Mouse (Mus musculus) heart, embryonic 13.5 days (tissue): Measurements from ENCODE around the gene Hnf1a. TPM values are rescaled to one million over a fixed set of nuclear protein-coding genes. Genes with fewer than 3 reads are reported as not detected.

Experiments used
- ATAC-seq: fragments of 200-750 bp; cut with Nextera tagmentation; 2 replicates; pipeline ENCODE4 v1.8.0; 2017; ENCODE audit warnings: moderate TSS enrichment; ENCODE audit not compliant: insufficient number of reproducible peaks, low FRiP score, low TSS enrichment; ENCODE audit errors: extremely low read depth
- H3K27ac ChIP-seq: fragments of 300-500 bp; sonication (generic); replicated peaks from 2 replicates; pipeline ENCODE4 v1.5.1; 2015; ENCODE audit warnings: moderate library complexity, mild to moderate bottlenecking, inconsistent platforms
- H3K27me3 ChIP-seq: fragments of 300-500 bp; sonication (generic); replicated peaks from 2 replicates; pipeline ENCODE4 v1.6.1; 2015; ENCODE audit warnings: mild to moderate bottlenecking, inconsistent platforms
- H3K36me3 ChIP-seq: fragments of 300-500 bp; sonication (generic); 2 replicates; pipeline ENCODE4 v1.6.1; 2015; ENCODE audit warnings: mild to moderate bottlenecking, inconsistent platforms
- H3K4me1 ChIP-seq: fragments of 300-500 bp; sonication (generic); 2 replicates; pipeline ENCODE4 v1.6.1; 2015; ENCODE audit warnings: inconsistent platforms
- H3K4me2 ChIP-seq: fragments of 300-500 bp; sonication (generic); 2 replicates; pipeline ENCODE4 v1.6.1; 2015; ENCODE audit warnings: inconsistent platforms, mild to moderate bottlenecking, moderate library complexity
- H3K4me3 ChIP-seq: fragments of 300-500 bp; sonication (generic); 2 replicates; pipeline ENCODE4 v1.5.1; 2015; ENCODE audit warnings: moderate library complexity, mild to moderate bottlenecking, inconsistent platforms
- H3K9ac ChIP-seq: fragments of 300-500 bp; sonication (generic); 2 replicates; pipeline ENCODE4 v1.6.1; 2015; ENCODE audit warnings: inconsistent platforms, mild to moderate bottlenecking, moderate library complexity
- H3K9me3 ChIP-seq: fragments of 300-500 bp; sonication (generic); 2 replicates; pipeline ENCODE4 v1.6.1; 2016; ENCODE audit warnings: inconsistent platforms
- WGBS: fragments of 180-500 bp; shearing (Covaris S2); methylation state at CpG from one replicate; pipeline ENCODE4 v1.1.7; 2015; ENCODE audit warnings: mixed read lengths; 5-methylcytosine and 5-hydroxymethylcytosine counted together
- polyA plus RNA-seq: library from polyadenylated mRNA; unstranded; fragments of >200 nt; fragmentation: Nextera tagmentation; extraction: Ambion mirVana; gene quantifications from 2 replicates; pipeline ENCODE4 v1.2.1, GENCODE M21; 2015

Hnf1a gene
- polyA plus RNA-seq, 1 experiment from 2014 or later, result 0.17 TPM

GRCm38 (mm10) chr5:114964967-114965898 lies 5.7 kb downstream of the Hnf1a start:
- Histone ChIP-seq H3K4me3 (no peak overlapping the region), H3K36me3 (no peaks in the 10 kb centered on the region), H3K27ac (0 out of 2 replicates have a peak overlapping the region, but pooled peaks have one; percentile 17), H3K4me2 (peak overlapping the region; percentile 22), H3K9ac (no peak overlapping the region), H3K9me3 (no peaks in the 10 kb centered on the region), H3K27me3 (peaks cover 43% of the 10 kb centered on the region), H3K4me1 (peaks cover 30% of the 10 kb centered on the region)
- ATAC-seq, result no peak
- 53% methylated on average over 17 of the region's 17 CpGs for WGBS

- H3K4me3 ChIP-seq, result no peak overlapping the region
- no peak for ATAC-seq
- no peaks in the 10 kb centered on the region for H3K9me3 ChIP-seq
- 40% methylated on average over 7 of the region's 7 CpGs for WGBS
- no peak overlapping the region; the same call in 1 of the 2 replicates for H3K9ac ChIP-seq
- H3K4me1 ChIP-seq, result peaks cover 30% of the 10 kb centered on the region
- H3K4me2 ChIP-seq, result peak overlapping the region; percentile 22
- H3K36me3 ChIP-seq, result no peaks in the 10 kb centered on the region
- H3K27ac ChIP-seq, result 0 out of 2 replicates have a peak overlapping the region, but pooled peaks have one; percentile 1
- H3K27me3 ChIP-seq, result peaks cover 36% of the 10 kb centered on the region
These were observed 6.5 kb downstream of the Hnf1a start for GRCm38 (mm10) chr5:114964315-114964966.

DNA sequence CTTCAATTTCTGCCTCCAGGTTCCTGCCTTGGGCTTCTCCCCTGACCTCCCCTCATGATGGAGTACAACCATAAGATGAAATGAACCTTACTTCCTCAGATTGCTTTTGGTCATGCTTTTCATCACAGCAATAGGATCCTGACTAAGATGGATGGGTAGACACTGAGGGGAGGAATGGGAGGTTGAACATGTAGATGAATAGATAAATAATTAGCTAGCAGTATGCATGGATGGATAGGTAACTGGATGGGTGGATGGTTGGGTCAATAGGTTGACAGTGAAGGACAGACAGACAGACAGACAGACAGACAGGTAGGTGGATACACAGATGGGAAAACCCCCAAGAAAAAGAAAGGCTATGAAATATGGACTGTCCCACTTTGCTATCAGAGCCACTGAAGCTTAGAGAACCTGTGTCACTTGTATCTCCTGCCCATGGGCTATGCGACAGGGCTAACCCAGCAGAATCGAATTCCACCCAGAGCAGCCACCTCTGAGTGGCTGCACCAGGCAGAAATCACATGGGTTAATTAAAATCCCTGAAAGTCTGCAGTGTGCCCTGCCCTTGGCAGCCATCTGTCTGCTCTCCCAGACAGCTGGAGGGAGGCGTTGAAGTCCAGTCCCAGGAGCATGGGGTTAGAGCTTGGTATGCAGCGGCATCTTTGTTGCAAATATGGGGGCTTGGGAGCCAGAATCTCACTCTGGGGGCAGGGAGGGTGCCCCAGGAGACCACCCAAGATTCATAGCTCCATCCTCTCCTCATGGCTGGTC lies 9.1 kb downstream of the Hnf1a start:
- no peak overlapping the region for H3K4me3 ChIP-seq
- H3K27me3 ChIP-seq, result peaks cover 9% of the 10 kb centered on the region
- ATAC-seq, result no peak
- WGBS, result 51% methylated on average over 4 of the region's 4 CpGs
- no peak overlapping the region for H3K9ac ChIP-seq
- H3K9me3 ChIP-seq, result no peaks in the 10 kb centered on the region
- peaks cover 27% of the 10 kb centered on the region for H3K4me1 ChIP-seq
- H3K4me2 ChIP-seq, result no peak overlapping the region
- no peaks in the 10 kb centered on the region for H3K36me3 ChIP-seq
- H3K27ac ChIP-seq, result no peak overlapping the region

DNA sequence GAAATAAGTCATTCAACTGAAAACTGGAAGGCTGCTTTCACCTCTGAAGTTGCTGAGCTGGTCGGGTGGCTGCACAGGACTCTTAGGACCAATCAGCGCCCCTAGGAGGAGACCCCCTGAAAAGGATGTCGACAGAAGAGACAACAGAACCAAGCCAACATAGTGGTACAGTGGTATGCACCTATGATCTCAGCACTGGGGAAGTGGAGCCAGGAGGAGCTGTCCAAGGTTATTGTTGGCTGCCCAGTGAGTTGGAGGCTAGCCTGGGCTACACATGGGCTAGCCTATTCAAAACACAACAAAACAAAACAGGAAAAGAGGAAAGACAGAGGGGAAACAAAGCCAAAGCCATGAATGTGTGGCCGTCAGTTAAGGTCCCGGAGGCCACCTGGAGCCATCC lies 12.8 kb downstream of the Hnf1a start:
- Histone ChIP-seq H3K9ac (no peak overlapping the region), H3K4me1 (0 out of 2 replicates have a peak, but pooled peaks cover 5% of the 10 kb centered on the region), H3K9me3 (no peaks in the 10 kb centered on the region), H3K4me2 (no peak overlapping the region), H3K27ac (no peak overlapping the region), H3K27me3 (peaks cover 6% of the 10 kb centered on the region; the same call in 1 of the 2 replicates), H3K36me3 (no peaks in the 10 kb centered on the region), H3K4me3 (no peak overlapping the region)
- WGBS, result 78% methylated on average over 5 of the region's 5 CpGs
- ATAC-seq, result no peak

DNA sequence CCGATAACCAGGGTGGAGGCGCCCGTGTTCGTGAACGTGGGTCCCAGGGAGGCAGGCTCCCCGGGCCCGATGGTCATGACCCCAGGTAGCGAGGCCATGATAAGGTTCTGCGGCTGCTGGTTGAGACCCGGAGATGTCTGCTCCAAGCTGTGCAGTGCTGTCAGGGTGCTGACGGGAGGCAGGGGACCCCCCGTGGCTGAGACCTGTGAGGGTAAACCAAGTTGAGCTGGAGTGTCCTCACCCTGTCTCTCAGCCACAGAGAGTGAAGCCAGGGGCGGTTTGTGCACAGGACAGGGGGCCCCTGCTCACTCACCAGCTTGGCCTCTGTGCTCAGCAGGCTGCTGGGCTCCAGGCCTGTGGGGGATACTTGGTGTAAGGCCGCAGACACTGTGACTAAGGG lies 17.6 kb downstream of the Hnf1a start:
- H3K9me3 ChIP-seq, result no peaks in the 10 kb centered on the region
- ATAC-seq, result no peak
- H3K27ac ChIP-seq, result no peak overlapping the region
- no peak overlapping the region for H3K4me3 ChIP-seq
- no peak overlapping the region for H3K4me2 ChIP-seq
- H3K4me1 ChIP-seq, result peaks cover 15% of the 10 kb centered on the region
- WGBS, result 72% methylated on average over 14 of the region's 14 CpGs
- H3K9ac ChIP-seq, result no peak overlapping the region
- no peaks in the 10 kb centered on the region for H3K27me3 ChIP-seq
- peaks cover 21% of the 10 kb centered on the region for H3K36me3 ChIP-seq

GRCm38 (mm10) chr5:114951279-114951880 lies 19.5 kb downstream of the Hnf1a start:
- Histone ChIP-seq H3K27ac (no peak overlapping the region), H3K4me2 (no peak overlapping the region), H3K9me3 (no peaks in the 10 kb centered on the region), H3K4me1 (peaks cover 16% of the 10 kb centered on the region), H3K4me3 (no peak overlapping the region), H3K9ac (no peak overlapping the region), H3K36me3 (peaks cover 40% of the 10 kb centered on the region), H3K27me3 (no peaks in the 10 kb centered on the region)
- WGBS, result 71% methylated on average over 21 of the region's 21 CpGs
- no peak for ATAC-seq

- Histone ChIP-seq H3K9ac (no peak overlapping the region), H3K36me3 (peaks cover 47% of the 10 kb centered on the region), H3K27ac (no peak overlapping the region), H3K4me1 (peaks cover 16% of the 10 kb centered on the region), H3K4me2 (no peak overlapping the region), H3K9me3 (no peaks in the 10 kb centered on the region), H3K27me3 (no peaks in the 10 kb centered on the region), H3K4me3 (no peak overlapping the region)
- no peak for ATAC-seq
- WGBS, result 65% methylated on average over 12 of the region's 12 CpGs
These were observed 20.2 kb downstream of the Hnf1a start for GRCm38 (mm10) chr5:114950669-114951068.

GRCm38 (mm10) chr5:114949812-114950211 lies 21.1 kb downstream of the Hnf1a start:
- H3K9me3 ChIP-seq, result no peaks in the 10 kb centered on the region
- H3K4me3 ChIP-seq, result no peak overlapping the region
- peaks cover 16% of the 10 kb centered on the region for H3K4me1 ChIP-seq
- H3K4me2 ChIP-seq, result no peak overlapping the region
- no peak for ATAC-seq
- WGBS, result 82% methylated on average over 9 of the region's 9 CpGs
- no peaks in the 10 kb centered on the region for H3K27me3 ChIP-seq
- H3K36me3 ChIP-seq, result peaks cover 50% of the 10 kb centered on the region
- no peak overlapping the region for H3K9ac ChIP-seq
- no peak overlapping the region for H3K27ac ChIP-seq

GRCm38 (mm10) chr5:114949316-114949715 lies 21.6 kb downstream of the Hnf1a start:
- Histone ChIP-seq H3K9ac (no peak overlapping the region), H3K27me3 (no peaks in the 10 kb centered on the region), H3K36me3 (peaks cover 50% of the 10 kb centered on the region), H3K9me3 (no peaks in the 10 kb centered on the region), H3K27ac (no peak overlapping the region), H3K4me1 (peaks cover 16% of the 10 kb centered on the region), H3K4me3 (no peak overlapping the region), H3K4me2 (no peak overlapping the region)
- ATAC-seq, result no peak
- 60% methylated on average over 5 of the region's 5 CpGs for WGBS

DNA sequence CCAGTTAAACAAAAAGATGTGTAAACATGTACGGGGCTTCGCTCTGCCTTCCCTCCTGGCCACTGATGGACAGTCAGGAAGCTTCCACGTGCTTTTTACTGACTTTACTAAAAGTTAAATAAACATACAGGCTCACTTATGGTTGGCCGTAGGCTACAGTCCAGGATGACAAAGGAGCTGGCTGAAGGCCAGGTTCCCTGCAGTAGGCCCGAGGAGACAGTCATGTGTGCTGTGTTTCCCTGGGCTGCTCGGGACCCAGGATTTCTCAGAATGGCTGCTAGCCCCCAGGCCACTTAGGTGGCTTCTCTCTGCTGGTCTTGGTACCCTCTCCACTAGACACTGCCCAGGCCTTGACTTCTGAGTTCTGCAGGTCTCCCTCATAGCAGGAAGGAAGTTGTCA lies 22.0 kb downstream of the Hnf1a start:
- no peak overlapping the region for H3K27ac ChIP-seq

DNA sequence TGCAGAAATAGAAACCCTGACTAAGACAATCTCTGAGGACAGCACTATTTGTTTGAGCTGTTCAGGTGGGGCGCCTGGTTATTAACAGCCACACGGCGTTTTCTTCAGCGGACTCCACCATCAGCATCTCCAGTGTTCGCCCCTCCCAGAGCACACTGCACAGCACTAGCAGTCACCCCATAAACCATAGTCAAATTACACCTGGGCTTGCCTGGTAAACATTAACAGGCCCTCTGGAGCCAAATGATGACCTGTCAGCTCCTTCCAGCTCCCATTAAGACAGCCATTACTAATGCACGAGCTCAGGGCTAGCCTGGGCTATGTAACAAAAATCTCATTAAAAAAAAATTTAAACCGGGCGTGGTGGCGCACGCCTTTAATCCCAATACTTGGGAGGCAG lies 25.8 kb downstream of the Hnf1a start:
- Histone ChIP-seq H3K4me2 (no peak overlapping the region), H3K4me3 (no peak overlapping the region)
- ATAC-seq, result no peak

More for the DNA sequence above, 22.0 kb downstream of the Hnf1a start:
- H3K27me3 ChIP-seq, result no peaks in the 10 kb centered on the region
- no peaks in the 10 kb centered on the region for H3K9me3 ChIP-seq
- peaks cover 16% of the 10 kb centered on the region for H3K4me1 ChIP-seq
- no peak for ATAC-seq
- H3K4me2 ChIP-seq, result no peak overlapping the region
- 49% methylated on average over 6 of the region's 6 CpGs for WGBS
- H3K4me3 ChIP-seq, result no peak overlapping the region
- H3K9ac ChIP-seq, result no peak overlapping the region
- H3K36me3 ChIP-seq, result peaks cover 53% of the 10 kb centered on the region

More for the DNA sequence above, 25.8 kb downstream of the Hnf1a start:
- H3K27me3 ChIP-seq, result no peaks in the 10 kb centered on the region
- H3K27ac ChIP-seq, result no peak overlapping the region
- peaks cover 20% of the 10 kb centered on the region for H3K4me1 ChIP-seq
- H3K9ac ChIP-seq, result no peak overlapping the region
- 92% methylated on average over 10 of the region's 10 CpGs for WGBS
- H3K36me3 ChIP-seq, result peaks cover 52% of the 10 kb centered on the region
- H3K9me3 ChIP-seq, result no peaks in the 10 kb centered on the region
